Mouse (Mus musculus): ENCODE results near the gene Rusc2.
A peak's percentile ranks its signal among the peaks of the same experiment; 100 is the strongest.

Gene Rusc2

DNA sequence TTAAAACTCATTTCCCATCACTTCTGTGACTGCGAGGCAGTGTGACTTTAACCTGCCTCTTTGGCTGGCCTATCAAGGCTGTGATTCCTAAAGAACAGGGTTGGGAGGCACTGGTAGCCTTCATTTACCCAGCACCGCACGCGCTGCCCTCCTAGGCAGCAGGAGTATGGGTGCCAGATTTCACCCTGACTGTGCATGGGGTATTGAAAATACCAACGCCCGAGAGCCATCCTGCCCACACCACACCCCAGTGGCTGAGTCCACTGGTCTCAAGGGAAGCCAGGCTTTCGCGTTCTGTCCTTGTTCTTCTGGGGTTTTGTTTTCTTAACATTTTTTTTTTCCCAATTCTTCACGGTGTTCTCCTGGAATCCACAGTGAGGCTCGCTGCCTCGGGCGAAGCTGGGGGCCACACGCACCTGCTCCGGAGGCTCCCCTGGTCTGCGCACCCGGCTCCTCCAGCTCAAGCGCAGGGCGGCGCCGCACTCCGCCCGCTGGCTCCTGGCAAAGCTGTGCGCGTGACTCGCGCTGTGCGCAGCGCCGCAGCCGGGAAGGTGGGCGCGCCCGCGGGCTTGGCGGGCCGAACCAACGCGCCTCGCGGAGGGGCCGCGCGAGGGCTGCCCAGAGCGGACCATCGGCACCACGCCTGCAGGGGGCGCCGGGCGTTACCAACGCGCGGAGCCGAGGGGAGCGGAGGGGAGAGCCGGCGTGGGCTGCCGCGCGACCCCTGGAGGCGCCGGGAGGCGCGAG lies at the start of gene Rusc2:
Gene Rusc2, plus strand, starts transcription at position 572 of the 747 bp plus-strand sequence.
- DNase-seq (ENCODE audit: low spot score), result peak; percentile 83

- no peak for DNase-seq (ENCODE audit: low spot score)
Measured at GRCm38 (mm10) chr4:43334771-43335170, 47.0 kb upstream of the Rusc2 start.

DNA sequence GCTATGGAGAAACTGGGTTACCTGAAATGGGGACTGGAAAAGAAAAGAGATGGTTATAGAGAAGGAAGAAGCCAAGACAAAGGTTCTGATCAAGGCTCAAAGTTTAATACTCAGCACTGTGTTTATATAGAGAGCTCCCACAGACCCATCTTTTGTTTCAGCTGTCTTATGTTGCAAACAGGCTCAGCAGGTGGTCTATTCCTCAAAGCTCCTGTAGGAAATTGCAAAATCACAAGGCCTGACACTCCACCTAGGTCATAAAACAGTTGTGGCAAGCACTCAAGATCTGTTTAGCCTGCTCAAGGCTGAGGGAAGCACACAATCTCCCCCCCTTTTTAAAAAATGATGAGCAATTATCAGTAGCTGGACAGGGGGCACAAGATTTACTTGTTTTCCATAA lies 45.6 kb upstream of the Rusc2 start:
- DNase-seq (ENCODE audit: low spot score), result no peak

DNA sequence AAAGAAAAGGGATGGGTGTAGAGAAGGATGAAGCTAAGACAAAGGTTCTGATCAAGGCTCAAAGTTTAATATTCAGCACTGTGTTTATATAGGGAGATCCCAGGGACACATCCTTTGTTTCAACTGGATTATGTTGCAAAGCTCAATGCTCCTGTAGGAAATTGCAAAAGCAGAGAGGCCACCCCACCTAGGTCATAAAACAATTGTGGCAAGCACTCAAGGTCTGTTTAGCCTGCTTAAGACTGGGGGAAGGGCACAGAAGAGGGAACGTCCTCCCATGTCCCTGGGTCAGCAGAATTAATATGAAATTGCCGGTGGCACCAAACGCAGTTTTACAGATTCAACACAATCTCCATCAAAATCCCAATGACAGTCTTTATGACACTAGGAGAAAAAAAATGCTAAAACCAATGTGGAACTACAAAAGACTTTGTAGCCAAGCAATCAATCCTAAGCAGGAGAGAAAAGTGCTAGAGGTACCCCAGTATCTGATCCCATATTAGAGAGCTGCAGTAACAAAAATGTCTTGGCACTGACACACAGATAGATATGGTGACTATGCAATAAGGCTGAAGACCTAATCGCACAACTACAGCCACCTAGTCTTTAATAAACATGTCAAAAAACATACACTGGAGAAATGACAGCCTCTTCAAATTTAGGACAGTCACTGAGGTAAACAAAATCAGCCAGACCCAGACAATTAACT lies 41.5 kb upstream of the Rusc2 start:
- no peak for DNase-seq (ENCODE audit: low spot score)

DNA sequence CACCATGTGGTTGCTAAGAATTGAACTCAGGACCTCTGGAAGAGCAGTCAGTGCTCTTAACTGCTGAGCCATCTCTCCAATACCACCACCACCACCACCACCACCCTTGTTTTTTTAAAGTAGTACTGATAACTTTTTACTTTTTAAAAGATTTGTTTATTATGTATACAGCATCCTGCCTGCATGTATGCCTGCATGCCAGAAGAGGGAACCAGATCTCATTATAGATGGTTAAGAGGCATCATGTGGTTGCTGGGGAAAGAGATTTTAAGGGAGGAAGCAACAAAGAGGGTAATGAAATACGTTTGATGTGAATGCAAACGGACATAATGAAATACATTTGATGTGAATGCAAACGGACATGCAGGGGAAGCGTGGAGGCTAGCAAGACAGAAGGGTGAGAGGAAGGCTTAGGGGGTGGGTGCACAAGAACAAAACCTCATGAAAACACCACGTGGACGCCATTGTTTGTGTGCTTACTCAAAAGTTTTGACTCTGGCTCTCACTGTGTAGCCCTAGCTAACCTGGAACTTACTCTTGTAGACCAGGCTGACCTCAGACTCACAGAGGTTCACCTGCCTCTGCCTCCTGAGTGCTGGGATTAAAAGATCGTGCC lies 40.4 kb upstream of the Rusc2 start:
- peak; percentile 3 for DNase-seq (ENCODE audit: low spot score)

- DNase-seq (ENCODE audit: low spot score), result no peak
Measured at GRCm38 (mm10) chr4:43342443-43342842, 39.3 kb upstream of the Rusc2 start.

DNA sequence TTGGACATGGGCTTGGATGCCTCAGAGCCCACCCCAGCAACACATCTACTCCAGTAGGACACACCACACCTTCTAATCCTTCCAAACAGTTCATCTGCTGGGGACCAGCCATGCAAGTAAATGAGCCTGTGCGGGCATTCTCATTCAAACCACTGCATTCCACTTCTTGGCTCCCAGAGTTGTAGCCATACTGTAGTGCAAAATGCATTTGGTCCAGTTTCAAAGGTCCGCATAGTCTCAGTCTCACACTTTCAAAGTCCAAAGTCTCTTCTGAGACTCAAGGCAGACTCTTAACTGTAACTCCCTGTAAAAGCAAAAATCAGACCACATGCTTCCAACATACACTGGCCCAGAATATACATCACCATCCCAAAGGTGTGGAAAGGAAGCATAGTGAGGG lies 36.8 kb upstream of the Rusc2 start:
- no peak for DNase-seq (ENCODE audit: low spot score)

- no peak for DNase-seq (ENCODE audit: low spot score)
Measured at GRCm38 (mm10) chr4:43349206-43349605, 32.6 kb upstream of the Rusc2 start.

DNA sequence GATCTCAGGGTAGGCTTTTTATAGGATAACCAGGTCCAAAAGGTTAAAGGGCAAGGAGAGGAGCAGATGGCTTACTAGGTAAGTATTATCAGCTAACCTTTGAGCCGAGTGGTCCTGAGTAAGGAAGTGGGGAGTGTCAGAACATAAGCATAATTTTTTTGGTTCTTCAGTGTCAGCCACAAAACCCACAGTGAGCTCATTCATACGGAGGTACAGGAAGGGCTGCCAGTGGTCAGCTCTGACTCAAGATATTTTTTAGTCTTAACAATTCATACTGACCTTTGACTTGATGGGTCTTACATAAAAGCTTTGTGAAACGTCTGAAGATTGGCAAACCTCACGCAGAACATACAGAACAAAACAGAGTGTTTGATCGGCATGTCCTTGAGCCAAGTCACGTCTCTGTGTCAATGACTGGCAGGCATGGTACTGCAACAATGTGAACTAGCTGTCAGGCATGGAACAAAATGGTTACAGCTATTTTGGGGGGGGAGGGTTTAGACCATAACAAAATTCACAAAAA lies 31.7 kb upstream of the Rusc2 start:
- DNase-seq (ENCODE audit: low spot score), result no peak

DNA sequence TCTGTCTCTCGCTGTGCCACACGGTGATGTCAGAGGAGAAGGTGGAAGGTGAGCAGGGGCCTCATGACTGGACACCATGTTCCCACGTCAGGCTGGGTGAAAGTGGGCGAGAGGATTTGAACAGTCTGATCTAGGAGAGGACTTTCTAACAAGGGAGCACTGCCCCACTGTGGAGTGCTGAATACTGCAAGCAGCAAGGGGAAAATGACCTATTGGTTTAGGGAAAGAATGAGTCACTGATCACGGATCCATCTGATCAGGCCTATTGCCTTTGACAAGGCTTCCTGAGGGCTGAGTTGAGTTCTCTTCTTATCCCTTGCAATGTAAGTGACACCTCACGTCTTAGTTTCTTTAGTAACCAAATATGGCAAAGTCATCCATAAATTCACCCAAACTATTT lies 28.1 kb upstream of the Rusc2 start:
- no peak for DNase-seq (ENCODE audit: low spot score)

DNA sequence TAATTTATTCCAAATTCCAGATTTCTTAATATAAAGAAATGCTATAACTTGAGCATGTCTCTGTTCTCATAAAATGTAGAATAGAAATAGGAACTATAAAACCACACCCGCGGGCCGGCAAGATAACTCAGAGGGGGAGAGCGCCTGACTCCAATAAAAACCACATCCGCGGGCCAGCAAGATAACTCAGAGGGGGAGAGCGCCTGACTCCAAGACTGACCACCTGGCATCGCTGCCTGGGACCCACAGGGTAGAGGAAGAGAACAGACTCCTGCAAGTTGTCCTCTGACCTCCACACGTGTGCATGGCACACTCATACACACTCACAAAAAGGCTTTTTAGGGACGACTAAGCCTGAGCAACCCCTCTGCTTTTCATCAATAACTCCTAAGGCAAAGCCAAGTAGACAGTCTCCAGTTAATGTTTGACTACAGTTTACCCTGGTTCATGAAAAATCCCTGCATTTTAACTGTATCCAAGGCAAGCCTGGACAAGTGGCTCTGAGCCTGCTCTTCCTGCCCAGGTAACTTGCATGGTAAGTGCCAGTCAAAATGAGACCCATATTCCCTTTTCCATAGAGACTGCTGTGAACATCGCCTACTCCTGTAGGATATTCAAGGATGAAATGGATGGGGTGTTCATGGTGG lies 16.7 kb upstream of the Rusc2 start:
- DNase-seq (ENCODE audit: low spot score), result no peak

- DNase-seq (ENCODE audit: low spot score), result no peak
Measured at GRCm38 (mm10) chr4:43367295-43367694, 14.5 kb upstream of the Rusc2 start.

DNA sequence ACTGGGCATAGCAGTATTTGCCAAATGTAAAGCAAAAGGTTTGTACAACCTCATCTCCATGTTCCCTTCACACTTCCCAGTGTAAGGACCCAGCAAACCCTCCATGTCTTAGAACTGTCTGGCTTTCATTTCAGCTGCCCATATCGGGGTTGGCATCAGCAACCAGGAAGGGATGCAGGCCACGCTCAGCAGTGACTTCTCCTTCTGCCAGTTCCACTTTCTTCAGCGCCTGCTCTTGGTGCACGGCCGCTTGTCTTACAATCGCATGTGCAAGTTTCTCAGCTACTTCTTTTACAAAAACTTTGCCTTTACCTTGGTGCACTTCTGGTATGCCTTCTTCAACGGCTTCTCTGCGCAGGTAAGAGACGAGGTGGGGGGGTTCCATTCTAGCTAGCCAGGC lies 14.0 kb upstream of the Rusc2 start:
- DNase-seq (ENCODE audit: low spot score), result no peak

GRCm38 (mm10) chr4:43371406-43371805 lies 10.4 kb upstream of the Rusc2 start:
- DNase-seq (ENCODE audit: low spot score), result no peak

- DNase-seq (ENCODE audit: low spot score), result no peak
Measured at GRCm38 (mm10) chr4:43372155-43372554, 9.6 kb upstream of the Rusc2 start.

- DNase-seq (ENCODE audit: low spot score), result no peak
Measured at GRCm38 (mm10) chr4:43374266-43374665, 7.5 kb upstream of the Rusc2 start.

GRCm38 (mm10) chr4:43379601-43380000 lies 2.2 kb upstream of the Rusc2 start:
- no peak for DNase-seq (ENCODE audit: low spot score)

DNA sequence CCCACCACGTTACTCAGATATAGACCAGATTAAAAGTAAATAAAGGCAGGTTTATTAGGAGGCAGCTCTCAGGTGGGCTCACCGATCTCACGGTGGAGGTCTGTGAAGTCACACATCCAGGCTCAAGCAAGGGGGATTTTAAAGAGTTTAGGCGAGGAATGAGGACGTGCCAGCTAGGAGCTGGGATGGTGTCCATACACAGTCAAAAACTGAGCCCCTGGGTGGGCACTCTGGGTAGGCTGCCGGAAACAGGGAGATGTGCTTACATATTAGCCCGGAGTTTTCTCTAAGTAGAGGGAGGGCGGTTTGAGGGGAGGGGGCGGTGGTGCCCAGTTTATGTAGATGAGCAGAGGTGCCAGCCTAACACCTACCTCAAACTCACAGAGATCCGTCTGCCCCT lies 828 bp upstream of the Rusc2 start:
- DNase-seq (ENCODE audit: low spot score), result no peak

DNA sequence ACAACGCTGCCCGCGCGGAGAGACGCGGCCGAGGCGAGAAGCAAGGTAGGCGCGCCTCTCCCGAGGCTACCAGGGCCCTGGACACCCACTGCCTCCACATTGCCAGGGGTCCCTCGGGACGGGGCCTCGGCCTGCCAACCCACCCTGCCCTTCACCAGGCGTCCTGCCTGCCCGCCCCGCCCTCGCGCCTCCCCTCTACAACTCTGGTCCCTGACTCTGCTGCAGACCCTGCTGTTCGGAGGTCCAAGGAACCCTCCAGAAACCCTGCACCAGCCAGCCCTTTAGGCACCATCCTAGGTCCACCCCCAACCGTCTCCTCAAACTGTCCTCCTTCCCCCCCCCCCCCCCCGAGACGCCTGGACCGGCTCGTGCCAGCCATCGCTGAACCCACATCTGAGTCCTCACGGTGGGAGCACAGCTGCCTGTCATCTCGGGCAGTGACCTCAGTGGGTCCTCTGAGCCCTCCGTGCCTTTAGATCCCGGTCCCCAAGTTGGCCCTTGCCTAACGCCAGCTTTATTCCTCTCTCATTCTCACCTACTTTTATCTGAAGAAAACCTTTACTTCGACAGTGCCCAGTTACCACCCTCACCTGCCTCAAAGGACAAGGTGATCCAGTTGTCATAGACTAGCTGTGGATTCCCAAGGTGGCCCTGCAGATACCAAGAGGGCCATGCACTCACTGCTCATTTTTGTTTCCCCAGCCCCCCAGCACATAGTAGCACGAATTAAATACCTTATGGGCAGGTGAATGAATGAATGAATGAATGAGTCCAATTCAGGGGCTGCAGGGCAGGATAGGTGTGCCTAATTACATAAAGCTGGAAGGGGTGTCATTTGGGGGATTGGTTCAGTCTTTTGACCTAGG lies 609 bp downstream of the Rusc2 start:
- DNase-seq (ENCODE audit: low spot score), result no peak

DNA sequence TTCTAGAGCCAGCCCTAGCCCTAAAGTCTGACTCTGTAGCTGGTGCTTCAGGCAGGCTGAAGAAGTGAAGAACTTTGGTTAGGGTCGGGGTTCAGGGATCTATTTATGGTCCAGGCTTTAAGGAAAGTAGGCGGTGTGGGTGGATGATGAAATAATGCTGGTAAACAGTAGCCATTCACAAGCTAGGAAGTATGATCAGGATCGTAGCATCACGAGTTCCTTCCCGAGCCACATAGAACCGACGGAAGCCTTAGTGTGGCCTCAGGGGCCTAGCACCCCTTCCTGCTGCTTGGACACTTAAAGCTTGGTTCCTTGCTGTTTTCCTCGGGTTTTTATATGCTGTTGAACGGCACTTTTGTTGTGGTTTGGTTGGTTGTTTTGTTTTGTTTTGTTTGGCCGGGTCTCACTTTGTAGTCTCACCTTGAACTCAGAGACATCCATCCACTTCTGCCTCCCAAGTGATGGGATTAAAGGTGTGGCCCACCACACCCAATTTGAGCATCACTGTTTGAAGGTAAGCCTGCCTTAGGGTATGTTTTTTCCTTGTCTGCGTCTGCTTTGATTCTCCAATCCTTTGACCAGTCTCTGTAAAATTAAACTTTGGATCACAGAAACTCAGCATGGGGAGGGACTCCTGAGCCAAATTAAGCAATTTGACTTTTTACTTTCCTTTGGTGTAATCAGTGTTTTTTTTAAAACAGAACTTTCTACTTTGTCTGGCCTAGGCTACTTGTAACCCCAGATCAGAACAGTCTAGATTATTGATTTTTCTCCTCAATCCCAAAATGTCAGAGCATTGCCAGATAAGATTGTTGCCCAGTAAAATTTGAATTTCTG lies 1.7 kb downstream of the Rusc2 start:
- DNase-seq (ENCODE audit: low spot score), result no peak

DNA sequence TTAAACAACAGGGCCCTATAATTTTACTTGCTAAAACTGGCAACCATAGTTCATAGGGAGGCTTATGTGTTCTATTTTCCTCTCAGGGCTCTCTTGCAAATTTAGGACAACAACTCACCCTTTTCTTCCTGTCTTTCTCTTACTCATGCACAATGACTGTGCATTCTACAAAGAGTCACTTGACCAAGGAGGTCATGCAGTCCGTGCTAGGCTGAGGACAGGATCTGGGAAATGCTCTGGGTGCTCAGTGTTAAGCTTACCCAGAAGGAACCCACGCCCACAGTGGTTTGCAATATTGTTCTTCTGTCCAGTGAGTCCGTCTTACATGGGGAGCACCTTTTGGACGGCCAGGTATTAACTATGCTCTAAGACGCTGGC lies 2.3 kb downstream of the Rusc2 start:
- DNase-seq (ENCODE audit: low spot score), result no peak

Data from embryo, embryonic 10.5 days (tissue).